Mouse (Mus musculus): ENCODE results near the gene Mansc1.
A peak's percentile ranks its signal among the peaks of the same experiment; 100 is the strongest.

The Mansc1 gene

DNA sequence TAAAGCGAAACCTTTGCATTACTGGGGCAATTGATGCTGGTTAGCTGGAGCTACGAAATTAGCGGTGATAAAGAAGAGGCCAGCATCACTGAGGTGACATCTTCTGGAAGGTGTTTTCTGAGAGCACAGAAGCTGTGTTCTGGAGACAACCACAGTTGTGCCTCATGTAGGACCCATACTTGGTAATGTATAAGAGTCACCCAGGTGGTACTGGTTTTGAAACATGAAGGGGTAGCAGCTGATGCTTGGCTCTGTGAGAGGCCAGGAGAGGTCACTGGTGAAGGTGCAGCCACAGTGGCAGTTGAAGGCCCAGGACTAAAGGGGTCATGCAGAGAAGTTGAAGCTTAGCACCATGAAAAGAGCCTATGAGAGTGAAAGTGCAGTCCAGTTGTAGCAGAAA lies 6.9 kb upstream of the Mansc1 start, which contains the start of gene Borcs5:
Borcs5 (plus strand) TSS at position 301 of the 400 bp plus-strand sequence.
- no peak for DNase-seq (ENCODE audit: low spot score)

DNA sequence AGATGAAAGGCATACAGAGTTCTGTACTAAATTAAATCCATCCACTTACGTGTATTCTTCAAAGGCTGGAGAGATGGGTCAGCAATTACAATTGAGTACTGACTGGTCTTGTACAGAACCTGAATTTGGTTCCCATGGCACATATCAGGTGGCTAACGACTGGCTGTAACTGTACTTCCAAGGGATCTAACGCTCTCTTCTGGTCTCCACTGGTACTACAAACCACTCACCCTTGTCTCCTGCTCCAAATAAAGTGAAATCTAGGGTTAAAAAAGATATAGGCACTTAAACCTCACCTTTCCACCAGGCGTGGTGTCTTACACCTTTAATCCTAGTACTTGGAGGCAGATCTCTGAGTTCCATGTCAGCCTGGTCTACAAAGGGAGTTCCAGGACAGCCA lies 4.2 kb upstream of the Mansc1 start:
- DNase-seq (ENCODE audit: low spot score), result no peak

DNA sequence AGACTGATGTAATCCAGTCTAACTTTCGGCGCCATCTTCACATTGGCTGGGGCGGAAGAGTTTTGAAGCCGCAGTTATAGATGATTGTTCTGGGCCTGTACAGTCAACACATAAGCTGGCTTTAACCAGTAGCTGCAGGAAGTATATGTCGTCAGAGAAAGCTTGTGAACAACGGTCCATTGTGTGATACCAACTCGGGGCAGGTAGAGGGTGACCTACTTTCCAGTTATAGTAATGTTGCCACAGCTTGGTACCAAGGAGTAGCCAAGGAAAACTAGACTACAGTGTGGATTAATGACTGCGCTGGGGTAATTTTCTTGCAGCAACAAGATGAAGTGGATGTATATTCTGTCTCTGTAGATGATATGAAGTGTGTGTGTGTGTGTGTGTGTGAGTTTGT lies 1.3 kb upstream of the Mansc1 start:
- DNase-seq (ENCODE audit: low spot score), result no peak

DNA sequence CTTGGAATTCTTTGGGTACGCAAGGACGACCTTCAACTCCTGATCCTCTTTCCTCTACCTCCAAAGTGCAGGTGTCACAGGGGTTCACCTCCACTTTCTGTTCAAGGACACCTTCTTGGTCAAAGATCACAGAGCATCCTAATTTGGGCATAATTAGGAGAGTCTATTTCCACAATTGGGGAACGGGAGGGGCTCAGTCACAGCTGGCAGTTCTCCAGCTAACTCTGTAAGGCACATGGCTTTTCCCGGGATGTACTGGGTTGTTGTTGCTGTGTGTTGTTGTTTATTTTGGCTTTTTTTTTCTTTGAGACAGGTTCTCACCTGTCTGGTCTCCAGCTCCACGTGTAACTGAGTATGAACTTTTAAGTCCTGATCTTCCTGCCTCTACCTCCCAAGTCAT lies 468 bp upstream of the Mansc1 start:
- DNase-seq (ENCODE audit: low spot score), result no peak

DNA sequence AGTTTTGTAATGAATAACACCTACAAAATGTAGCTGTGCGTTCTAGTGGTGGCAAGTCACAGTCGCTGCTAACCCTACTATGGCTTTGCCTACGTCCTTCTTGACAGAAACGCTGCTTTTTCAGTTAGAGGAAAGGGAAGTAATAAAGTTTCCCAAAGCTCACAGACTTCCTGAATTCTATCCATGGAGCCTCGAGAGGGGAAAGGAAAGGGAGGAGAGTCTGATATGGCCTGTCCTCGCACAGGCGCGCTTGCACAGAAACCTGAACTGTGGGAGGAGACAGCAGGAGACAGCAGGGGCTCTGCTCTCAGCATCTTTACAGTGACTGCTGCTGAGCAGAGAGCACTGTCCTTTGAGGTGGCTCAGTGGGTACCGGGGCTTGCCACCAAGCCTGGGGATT lies 1.8 kb downstream of the Mansc1 start:
- no peak for DNase-seq (ENCODE audit: low spot score)

DNA sequence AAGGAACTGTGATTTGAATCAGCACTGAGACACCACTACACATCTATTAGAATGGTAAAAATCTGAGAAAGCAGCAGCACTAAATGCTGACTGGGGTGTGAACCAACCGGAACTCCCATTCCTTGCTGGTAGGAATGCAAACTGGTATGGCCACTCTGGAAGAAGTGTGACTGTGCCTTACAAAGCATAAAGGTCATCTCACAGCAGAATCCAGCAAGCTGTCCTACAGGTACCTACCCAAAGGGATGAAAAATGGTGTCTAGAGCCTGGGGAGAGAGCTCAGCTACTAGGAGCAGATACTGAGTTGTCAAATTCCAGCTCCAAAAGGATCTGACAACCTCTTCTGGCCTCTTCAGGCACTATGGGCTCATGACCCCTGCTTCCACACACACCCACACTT lies 5.7 kb downstream of the Mansc1 start:
- DNase-seq (ENCODE audit: low spot score), result no peak

DNA sequence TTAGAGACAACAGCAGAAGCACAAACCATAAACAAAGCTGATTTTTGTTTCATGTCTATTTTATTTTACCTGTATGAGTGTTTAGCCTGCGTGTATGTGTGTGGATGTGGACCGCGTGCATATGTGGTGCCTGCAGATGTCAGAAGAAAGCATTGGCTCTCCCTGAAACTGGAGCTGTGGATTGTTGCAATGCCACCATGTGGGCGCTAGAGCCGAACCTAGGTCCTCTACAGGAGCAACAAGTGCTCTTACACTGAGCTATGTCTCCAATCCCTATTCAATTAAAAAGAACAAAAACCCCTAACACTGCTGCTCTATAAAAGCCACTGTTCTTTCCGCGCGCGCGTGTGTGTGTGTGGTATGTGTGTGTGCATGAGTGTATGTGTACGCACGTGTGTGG lies 6.9 kb downstream of the Mansc1 start:
- no peak for DNase-seq (ENCODE audit: low spot score)

DNA sequence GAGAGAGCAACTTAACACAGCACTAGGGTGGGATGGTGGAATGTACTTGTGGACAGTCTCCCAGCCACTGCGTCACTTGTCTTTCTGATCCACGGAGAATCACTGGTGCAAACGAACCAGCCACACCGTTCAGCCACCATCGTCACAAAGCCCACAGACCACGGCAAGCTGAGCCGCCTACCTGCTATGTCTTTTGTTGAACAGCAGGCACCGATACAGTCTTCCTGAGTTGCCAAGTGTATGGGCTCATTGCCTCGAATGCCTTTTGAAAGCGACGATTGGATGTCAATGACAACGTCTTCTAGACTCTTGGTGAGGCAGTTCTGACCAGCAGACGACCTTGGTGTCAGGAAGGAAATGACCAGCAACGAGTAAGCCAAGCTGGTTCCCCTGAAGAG lies 10.7 kb downstream of the Mansc1 start:
- no peak for DNase-seq (ENCODE audit: low spot score)

DNA sequence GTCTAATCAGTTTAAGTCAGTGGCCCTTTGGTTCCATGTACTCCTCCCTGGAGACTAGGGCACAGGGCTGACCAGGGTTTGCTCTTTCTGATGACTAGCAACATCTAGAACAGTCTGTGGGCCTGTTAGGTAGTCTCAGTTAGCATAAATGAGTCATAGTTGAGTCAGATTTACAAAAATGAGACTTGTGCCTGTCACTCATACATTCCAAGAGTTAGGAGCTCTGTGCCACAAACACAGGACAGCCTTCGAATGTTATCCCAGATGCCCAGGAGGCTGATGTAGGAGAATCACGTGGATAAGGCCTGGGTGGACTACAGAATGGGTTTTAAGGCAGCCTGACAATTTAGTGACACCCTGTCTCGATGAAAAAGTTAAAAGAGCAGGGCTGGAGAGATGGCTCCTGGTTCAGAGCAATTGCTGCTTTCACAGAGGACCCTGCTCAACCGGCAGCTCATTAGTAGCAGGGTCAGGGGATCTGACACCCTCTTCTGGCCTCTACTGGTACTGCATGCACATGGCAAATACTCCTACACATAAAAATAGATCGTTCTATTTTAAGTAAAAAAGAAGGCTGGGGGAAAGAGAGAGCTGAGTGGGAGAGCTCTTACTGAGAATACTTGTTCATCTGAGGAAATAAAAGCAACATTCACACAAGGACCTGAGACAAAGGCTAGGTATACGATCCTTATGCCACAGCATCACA lies 11.3 kb downstream of the Mansc1 start:
- no peak for DNase-seq (ENCODE audit: low spot score)

DNA sequence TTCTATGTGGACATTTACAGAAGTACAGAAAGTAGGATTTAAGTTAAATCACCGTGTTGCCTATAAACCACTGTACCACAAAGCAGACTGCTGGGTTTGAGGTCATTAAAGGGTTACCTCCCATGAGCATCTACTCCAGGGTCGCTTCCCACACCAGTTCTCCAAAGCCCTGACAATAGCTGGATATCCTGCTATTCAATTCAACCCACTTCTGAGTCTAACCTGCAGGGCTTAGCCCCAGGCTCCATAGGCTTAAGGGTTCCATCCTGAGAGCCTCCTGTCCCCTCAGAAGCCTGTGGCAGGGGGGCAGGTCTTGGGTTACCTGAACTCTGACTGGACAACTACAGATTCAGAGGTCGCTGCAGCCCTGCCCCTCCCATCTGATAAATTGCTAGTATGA lies 12.2 kb downstream of the Mansc1 start:
- DNase-seq (ENCODE audit: low spot score), result no peak

DNA sequence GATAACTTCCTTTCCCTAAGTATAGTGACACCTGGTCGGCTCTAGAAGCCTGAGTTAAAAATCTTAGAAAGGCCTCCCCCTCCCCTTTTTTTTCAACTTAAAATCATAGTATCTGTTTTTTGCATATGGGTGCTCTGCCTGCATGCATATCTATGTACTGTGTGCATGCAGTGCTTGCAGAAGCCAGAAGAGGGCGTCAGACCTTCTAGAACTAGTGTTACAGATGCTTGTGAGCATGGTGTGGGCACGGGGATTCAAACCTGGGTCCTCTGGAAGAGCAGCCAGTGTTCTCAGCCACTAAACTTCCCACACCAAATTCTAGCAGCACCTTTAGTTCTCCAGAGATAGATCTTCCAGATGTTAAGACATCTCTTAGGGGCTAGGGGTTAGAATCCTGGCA lies 14.7 kb downstream of the Mansc1 start:
- DNase-seq (ENCODE audit: low spot score), result no peak

DNA sequence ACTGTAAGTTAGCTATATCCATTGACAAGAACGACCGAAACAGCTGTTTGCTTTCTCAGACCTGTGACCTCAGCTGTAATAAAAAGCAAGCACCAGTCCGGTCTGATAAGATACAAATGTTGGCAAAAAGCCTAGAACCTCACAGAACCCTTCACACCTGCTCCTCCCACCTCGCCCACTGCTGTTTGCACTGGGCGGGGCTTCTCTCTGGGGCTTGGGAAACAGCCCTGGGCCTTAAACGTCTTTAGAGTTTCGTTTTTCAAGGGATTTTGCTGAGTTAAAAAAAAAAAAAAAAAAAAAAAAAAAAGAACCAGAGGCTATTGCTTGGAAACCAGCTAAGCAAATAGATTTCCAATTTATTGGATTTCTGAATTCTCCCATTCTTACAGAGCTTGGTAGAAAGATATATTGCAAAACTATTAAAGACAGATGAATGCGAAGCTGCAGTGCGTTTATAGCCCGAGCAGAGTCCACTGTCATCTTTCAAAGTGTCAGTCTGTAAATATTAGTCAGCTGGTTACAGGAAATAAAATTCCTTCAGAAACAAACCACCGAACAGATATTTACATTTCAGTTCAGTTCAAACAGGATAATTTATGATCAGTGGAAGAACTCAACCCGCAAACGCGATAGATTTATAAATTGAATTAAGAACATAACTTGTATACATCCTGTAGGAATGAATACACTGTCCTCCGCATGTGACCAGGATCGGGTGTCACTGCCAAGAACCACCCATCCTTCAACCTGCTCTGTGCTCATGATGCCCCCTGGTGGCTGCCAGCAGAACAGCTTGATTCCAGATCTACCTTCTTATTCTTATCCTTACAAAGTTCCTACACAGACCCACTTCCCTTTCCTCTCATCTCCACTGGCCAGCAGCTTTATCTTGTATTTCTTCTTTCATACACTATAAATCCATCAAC lies 17.3 kb downstream of the Mansc1 start:
- DNase-seq (ENCODE audit: low spot score), result peak; percentile 85

DNA sequence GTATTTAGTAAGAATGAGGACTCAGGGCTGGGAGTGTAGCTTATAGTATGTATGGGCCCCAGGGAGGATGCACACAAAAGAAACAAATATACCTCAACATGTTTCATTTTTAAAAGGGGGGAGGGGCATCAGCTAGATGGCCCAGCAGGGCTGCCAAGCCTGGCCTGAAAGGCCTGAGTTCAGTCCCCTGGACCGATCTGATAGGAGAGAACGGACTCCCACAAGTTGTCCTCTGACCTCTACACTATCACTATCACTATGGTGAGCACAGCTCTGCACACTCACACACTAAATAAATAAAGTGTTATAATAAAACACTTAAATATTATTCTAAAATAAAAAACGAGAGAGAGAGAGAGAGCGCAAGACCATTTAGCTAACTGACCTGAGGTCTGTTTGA lies 18.0 kb downstream of the Mansc1 start:
- DNase-seq (ENCODE audit: low spot score), result no peak

DNA sequence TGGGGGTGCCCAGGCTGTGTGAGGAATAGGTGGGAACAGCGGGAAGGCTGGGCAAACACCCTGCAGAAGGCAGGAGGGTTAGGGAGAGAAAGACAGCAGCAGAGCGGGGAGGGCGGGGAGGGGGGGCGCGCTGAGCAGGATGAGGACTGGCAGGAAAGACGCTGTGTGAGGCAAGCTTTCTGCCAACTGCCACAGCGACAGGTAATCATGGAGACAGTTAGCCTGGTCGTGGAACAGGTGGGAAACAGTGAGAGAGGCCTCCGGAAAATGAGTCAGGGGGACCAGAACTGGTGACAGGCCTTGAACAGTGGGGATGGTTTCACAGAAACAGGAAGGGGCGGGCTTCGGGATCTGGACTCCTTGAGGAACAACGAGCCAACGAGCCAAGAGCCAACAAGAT lies 20.4 kb downstream of the Mansc1 start:
- DNase-seq (ENCODE audit: low spot score), result no peak

DNA sequence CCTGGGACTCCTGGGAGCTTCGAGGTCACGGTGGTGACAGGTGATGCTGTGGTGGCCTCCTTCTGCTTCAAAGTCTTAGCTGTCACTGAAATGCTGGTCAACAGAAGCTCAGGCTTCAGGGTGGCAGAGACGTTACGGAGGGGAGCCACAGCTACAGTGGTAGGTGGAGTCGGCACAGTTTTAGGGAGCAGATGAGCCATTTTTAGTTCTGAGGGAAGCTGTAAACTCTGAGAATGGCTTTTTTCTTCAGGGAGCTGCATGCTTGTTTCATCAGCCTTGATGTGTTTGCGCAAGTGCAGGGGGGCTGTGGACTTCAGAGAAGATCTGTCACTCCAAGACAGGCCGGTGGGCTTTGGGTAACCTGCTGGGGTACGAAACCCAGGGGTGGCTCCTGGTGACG lies 21.9 kb downstream of the Mansc1 start:
- DNase-seq (ENCODE audit: low spot score), result no peak

DNA sequence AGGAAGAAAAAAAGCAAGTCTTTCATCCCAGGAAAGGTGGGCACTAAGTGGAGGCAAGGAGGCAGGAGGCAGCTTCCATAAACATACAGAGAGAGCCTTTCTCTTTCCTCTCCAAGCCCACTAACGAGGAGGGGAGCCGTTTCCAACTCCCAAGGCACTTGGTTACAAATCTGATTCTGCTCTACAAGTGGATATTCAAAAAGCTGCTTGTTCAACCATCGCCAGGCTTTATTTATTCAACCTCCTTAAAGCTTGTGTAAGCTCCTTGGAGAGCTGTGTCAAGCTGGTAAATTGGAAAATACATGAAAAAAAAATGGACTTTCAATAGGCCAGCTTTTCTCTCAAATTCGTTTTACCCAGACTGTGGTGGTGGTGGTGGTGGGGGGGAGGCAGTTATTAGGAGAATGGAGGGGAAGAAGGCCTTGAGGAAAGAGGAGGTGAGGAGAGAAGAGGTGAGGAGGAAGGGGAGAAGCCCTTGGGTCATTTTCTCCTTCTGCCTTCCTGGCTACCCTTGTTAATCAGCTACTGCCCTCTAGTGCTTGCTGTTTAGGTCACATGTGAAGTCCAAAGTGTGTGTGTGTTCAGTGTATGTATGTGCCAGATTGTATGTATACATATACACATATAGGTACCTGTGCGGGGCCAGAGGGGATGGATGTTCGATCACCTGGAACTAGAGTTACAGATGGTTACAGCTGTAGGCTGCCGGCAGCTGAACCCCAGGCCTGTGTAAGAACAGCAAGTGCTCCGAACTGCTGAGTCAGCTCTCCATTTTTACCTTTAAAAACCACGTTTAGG lies 25.1 kb downstream of the Mansc1 start:
- DNase-seq (ENCODE audit: low spot score), result peak; percentile 74

DNA sequence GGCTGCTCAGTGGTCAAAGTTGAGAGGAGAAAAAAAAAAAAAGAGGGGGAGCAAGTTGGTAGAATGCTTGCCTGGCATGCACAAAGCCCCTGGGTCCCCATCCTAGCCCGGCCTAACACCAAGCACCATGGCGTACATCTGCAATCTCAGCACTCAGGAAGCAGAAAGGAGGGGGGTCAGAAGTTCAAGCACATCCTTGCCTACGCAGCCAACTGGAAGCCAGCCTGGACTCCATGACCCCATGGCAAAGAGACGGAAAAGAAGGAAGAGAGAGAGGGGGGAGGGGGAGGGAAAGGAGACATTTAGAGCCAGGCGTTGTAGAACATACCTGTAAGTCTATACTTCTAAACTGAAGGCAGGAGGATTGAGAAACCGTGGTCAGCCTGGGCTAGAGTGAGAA lies 25.7 kb downstream of the Mansc1 start:
- peak; percentile 43 for DNase-seq (ENCODE audit: low spot score)

DNA sequence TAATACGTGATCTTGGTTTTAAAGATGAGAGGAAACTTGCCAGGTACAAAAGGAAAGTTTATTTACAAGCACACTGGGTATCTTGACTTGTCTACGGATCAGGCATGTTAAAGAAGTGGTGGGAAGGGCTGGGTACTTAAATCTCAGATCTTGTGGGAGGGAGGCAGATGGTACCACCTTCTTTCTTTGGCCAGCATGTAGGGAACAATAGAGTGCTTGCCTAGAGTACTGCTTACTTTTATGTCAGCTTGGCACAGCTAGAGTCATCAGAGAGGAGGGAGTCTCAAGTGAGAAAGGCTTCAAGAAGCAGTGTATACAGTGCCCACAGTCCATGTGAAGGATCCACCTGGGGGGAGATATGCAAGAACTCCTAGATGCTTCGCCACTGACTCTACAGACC lies 27.1 kb downstream of the Mansc1 start:
- DNase-seq (ENCODE audit: low spot score), result no peak

DNA sequence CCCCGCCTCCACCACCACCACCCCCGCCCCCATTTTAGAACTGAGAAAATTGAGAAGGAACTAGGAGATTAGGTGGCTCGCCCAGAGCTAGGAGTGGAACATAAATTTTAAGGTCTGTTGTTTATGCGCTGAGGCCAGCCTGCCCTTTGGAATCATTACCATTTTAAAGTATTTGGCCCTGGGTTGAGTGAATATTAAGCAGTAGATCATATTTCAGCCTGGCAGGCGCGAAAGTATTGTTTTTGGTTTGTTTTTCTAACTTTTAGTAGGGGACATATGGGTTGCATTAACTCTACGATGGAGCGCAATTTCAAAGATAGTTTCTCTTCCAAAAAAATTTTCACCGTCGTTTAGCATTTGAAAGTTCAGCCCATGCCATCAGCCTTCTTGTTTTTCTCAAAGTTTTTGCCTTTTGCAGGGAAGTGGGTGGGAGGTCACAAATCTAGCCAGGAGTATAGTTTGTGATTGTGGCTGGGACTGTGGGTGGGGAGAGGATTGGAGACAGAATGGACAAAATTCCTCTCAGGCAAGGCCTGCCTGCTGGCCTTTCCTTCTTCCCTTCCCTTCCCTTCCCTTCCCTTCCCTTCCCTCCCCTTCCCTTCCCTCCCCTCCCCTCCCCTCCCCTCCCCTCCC lies 29.8 kb downstream of the Mansc1 start:
- no peak for DNase-seq (ENCODE audit: low spot score)

DNA sequence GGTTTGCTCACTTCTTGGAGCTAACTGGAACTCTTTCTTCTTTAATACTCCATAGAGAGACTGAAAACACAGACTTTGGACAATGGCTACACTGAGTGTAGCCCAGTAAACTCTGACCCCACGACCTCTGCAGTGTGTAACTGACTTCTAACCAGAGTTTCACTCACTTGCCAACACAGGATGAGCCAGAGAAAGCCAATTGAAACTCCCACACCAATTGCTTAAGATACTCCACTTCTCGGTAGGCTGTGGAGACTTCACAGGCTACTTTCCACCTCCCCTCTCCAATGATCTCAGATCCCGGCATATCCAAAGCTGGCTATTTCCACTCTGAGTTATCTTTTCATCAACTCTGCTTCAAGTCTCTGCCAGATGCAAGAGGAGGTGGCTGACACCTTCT lies 30.5 kb downstream of the Mansc1 start:
- DNase-seq (ENCODE audit: low spot score), result peak; percentile 47

DNA sequence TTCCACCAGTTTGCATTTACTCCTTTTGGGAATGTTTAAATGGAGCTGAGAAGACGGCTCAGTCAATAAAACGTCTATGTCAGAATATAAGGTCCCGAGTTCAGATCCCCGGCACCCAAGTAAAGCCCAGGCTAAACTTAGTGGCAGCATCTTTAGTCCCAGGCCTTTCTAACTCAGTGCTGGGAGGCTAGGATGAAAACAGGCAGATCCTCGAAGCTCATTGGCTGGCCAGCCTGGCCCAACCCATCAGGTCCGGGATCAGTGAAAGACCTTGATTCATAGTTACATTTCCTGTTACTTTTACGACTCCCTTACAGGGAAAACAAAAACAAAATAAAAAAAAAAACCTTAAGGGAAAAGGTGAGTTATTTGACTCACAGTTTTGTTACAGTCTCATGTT lies 31.2 kb downstream of the Mansc1 start:
- DNase-seq (ENCODE audit: low spot score), result no peak

DNA sequence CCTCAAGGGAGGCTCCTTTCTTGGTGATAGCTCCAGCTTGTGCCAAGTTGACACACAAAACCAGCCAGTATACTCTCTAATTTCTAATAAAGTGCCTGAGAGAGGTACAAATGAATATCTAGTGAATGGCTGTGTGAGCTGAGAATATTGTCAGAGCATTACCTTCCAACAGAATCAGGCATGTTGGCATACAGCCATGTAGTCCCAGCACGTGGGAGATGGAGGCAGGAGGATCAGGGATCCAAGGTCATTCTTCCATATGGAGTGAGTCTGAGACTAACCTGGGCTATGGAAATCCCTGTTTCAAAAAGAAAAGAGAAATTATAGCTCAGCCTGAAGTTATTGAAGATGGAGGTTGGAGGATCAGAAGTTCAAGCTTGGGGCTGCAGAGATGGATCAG lies 33.0 kb downstream of the Mansc1 start:
- no peak for DNase-seq (ENCODE audit: low spot score)

All from yolk sac, embryonic 10.5 days (tissue).